Mouse (Mus musculus): ENCODE measurements around the gene B4galnt1. TPM values are rescaled to one million over a fixed set of nuclear protein-coding genes. Genes with fewer than 3 reads are reported as not detected.
"Not testable (repeated sequence)": the region's sequence is repeated elsewhere in the genome, so short reads cannot be mapped to it uniquely, and the experiment has no call there.

Gene B4galnt1
- 60.5 and 112 TPM in 2 replicates for polyA plus RNA-seq (2012; rRNA removed)

- DNase-seq (ENCODE audit: low read depth) = no peak
Measured at GRCm38 (mm10) chr10:127164631-127165353, at the start of gene B4galnt1. TSS of gene B4galnt1 (plus strand) at chr10:127165225.

- DNase-seq (ENCODE audit: low read depth) = no peak
Measured at GRCm38 (mm10) chr10:127118470-127118869, 46.6 kb upstream of the B4galnt1 start.

- no peak for DNase-seq (ENCODE audit: low read depth)
Measured at GRCm38 (mm10) chr10:127119229-127119628, 45.8 kb upstream of the B4galnt1 start.

GRCm38 (mm10) chr10:127120301-127121065 is 44.5 kb upstream of the B4galnt1 start:
- no peak for DNase-seq (ENCODE audit: low read depth)

- peak; percentile 95 for DNase-seq (ENCODE audit: low read depth)
Measured at GRCm38 (mm10) chr10:127121066-127121477, 44.0 kb upstream of the B4galnt1 start, which contains the start of gene Os9. TSS of gene Os9 (minus strand) at chr10:127121131.

- DNase-seq (ENCODE audit: low read depth) = no peak
Measured at GRCm38 (mm10) chr10:127122018-127122417, 43.0 kb upstream of the B4galnt1 start.

GRCm38 (mm10) chr10:127122784-127123435 is 42.1 kb upstream of the B4galnt1 start:
- no peak for DNase-seq (ENCODE audit: low read depth)

GRCm38 (mm10) chr10:127123436-127123805 is 41.6 kb upstream of the B4galnt1 start:
- no peak for DNase-seq (ENCODE audit: low read depth)

- no peak for DNase-seq (ENCODE audit: low read depth)
Measured at GRCm38 (mm10) chr10:127125210-127126001, 39.6 kb upstream of the B4galnt1 start.

GRCm38 (mm10) chr10:127126579-127126978 is 38.4 kb upstream of the B4galnt1 start:
- DNase-seq (ENCODE audit: low read depth) = no peak

GRCm38 (mm10) chr10:127127711-127128279 is 37.2 kb upstream of the B4galnt1 start:
- DNase-seq (ENCODE audit: low read depth) = no peak

GRCm38 (mm10) chr10:127129431-127129830 is 35.6 kb upstream of the B4galnt1 start:
- DNase-seq (ENCODE audit: low read depth) = no peak

GRCm38 (mm10) chr10:127132469-127132868 is 32.6 kb upstream of the B4galnt1 start:
- no peak for DNase-seq (ENCODE audit: low read depth)

GRCm38 (mm10) chr10:127134394-127135035 is 30.5 kb upstream of the B4galnt1 start:
- not testable (repeated sequence) for DNase-seq (ENCODE audit: low read depth)

GRCm38 (mm10) chr10:127135118-127135836 is 29.7 kb upstream of the B4galnt1 start:
- DNase-seq (ENCODE audit: low read depth) = no peak

GRCm38 (mm10) chr10:127136510-127136909 is 28.5 kb upstream of the B4galnt1 start:
- no peak for DNase-seq (ENCODE audit: low read depth)

GRCm38 (mm10) chr10:127137896-127138295 is 27.1 kb upstream of the B4galnt1 start:
- DNase-seq (ENCODE audit: low read depth) = no peak

- no peak for DNase-seq (ENCODE audit: low read depth)
Measured at GRCm38 (mm10) chr10:127138328-127139141, 26.5 kb upstream of the B4galnt1 start.

- DNase-seq (ENCODE audit: low read depth) = no peak
Measured at GRCm38 (mm10) chr10:127140971-127141370, 24.1 kb upstream of the B4galnt1 start.
